Mouse (Mus musculus) cortical plate, adult 2 months (tissue): ENCODE measurements around the gene Dmbx1. TPM values are rescaled to one million over a fixed set of nuclear protein-coding genes. Genes with fewer than 3 reads are reported as not detected.

Experiments used
- H3K27ac ChIP-seq: fragments of 200-500 bp; 2 replicates; pipeline ENCODE4 v1.5.1; 2012; ENCODE audit warnings: low read length, control low read depth, inconsistent platforms; ENCODE audit not compliant: insufficient read depth
- H3K4me1 ChIP-seq: fragments of 200-500 bp; 2 replicates; pipeline ENCODE4 v1.6.1; 2011; ENCODE audit warnings: low read length; ENCODE audit not compliant: control insufficient read depth, insufficient read depth
- H3K4me3 ChIP-seq: fragments of 200-500 bp; 2 replicates; pipeline ENCODE4 v1.5.1; 2011; ENCODE audit warnings: mild to moderate bottlenecking, low read length, control low read depth; ENCODE audit not compliant: insufficient read depth
- CTCF ChIP-seq: fragments of 200-500 bp; IDR thresholded peaks from 2 replicates; pipeline ENCODE4 v1.5.1; 2011; ENCODE audit warnings: mild to moderate bottlenecking, control low read depth, low read length; ENCODE audit not compliant: insufficient read depth; ENCODE audit errors: extremely low read depth
- POLR2A ChIP-seq: fragments of 200-500 bp; IDR thresholded peaks from 2 replicates; pipeline ENCODE4 v1.6.1; 2011; ENCODE audit warnings: mild to moderate bottlenecking, low read length, control low read depth; ENCODE audit not compliant: insufficient read depth; ENCODE audit errors: extremely low read depth
- polyA plus RNA-seq: library from polyadenylated mRNA; depleted of rRNA; stranded (reverse); fragments of >200 nt; gene quantifications from 2 replicates; pipeline ENCODE4 v1.2.3, GENCODE M21; 2012

Dmbx1 gene
- polyA plus RNA-seq, 1 experiment: 0.04 TPM

DNA sequence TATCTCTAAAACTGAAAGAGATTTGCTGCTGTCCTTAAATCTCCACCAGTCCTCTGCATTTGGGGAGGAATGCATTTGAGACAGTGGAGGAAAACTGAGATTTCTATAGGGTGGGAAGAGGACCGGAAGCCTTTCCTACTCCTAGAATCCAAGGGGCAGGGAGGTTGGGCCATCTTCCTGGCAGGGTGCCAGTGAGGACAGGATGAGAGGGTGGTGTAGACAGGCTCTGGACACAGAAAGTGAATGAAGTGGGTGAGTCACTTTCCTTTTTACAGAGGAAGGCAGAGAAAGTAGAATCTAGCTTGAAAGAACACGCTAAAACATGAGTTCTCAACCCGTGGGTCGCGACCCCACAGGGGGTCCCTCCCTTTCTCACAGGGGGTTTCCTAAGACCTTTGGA lies 24.7 kb upstream of the Dmbx1 start:
- H3K4me1 ChIP-seq: no peaks in the 10 kb centered on the region
- no peak overlapping the region for H3K4me3 ChIP-seq
- no peak for TF ChIP-seq CTCF
- TF ChIP-seq POLR2A: no peak
- H3K27ac ChIP-seq: no peak overlapping the region

DNA sequence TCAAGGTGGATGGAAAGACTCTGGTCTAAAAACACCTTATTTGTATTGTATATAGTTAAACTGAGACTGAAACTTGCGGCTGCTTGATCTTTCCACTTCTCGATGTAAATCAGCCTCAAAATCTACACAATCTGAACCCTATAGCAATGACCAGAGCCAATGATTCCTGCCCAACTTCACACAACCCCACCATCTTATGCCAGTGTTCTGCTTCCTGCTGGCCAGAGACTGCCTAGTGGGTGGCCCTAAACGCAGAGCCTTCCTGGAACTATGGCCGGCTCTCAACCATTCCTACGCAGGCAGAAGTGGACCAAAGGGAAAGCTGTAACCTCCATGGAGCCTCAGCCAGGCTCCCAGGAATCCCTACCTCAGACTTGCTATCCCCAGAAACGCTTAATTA lies 24.0 kb upstream of the Dmbx1 start:
- no peak overlapping the region for H3K4me3 ChIP-seq
- TF ChIP-seq POLR2A: no peak
- TF ChIP-seq CTCF: no peak
- no peaks in the 10 kb centered on the region for H3K4me1 ChIP-seq
- no peak overlapping the region for H3K27ac ChIP-seq

DNA sequence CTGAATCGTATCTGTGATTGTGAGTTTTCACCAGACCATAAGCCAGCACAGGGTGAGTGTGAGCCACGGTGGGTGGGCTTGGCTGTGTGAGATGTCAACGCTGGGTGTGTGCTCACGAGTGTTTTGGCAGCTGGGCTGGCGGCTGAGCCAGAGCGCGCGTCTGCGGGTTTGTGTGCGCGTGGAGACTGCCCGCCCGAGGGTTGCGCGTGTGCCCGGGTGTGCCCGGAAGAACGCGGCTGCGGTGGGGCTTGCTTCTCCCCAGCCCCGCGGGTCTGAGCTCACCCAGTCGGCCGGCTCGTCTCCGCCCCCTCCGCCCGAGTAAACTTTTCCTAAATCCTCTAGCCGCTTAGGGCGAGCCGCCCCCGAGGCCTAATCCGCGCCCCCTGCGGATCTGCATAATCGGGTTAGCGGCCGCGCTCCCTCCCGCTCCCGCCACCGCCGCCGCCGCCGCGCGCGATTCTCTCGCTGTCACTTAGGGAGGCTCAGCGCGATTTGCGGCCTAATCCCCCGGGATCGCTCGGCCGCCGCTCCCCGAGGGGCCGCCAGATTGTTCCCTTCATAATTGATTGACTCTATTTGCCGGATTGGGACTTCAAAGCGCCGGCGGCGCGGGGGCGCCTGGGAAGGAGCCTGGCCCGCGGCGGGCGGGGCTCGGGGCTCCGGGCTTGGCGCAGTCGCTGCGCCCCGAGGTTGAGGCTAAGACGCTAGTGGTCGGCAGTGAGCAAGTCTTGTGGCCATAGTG lies 23.1 kb upstream of the Dmbx1 start:
- TF ChIP-seq CTCF (no peak), POLR2A (no peak)
- no peak overlapping the region for H3K27ac ChIP-seq
- peak overlapping the region; percentile 40 for H3K4me3 ChIP-seq
- H3K4me1 ChIP-seq: no peaks in the 10 kb centered on the region

DNA sequence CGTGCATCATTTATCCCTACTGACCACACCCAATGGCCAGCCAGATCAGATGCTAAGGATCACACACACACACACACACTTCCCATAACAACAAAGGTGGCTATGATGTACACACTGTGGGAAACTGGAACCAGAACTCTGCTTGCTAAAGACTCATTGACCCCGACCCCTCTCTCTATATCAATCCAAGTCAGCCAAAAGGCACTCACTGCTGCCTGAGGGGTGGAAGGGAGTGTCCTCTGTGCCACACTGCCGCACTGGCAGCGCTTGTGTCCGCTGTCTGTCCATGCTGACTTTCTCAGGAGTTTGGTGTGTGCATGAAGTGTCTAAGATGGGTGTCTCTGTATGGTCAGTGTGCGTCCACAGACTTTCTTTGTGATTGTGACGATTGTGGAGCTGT lies 22.3 kb upstream of the Dmbx1 start:
- Histone ChIP-seq H3K4me1 (no peaks in the 10 kb centered on the region), H3K4me3 (no peak overlapping the region; the same call in 1 of the 2 replicates), H3K27ac (no peak overlapping the region)
- no peak for TF ChIP-seq POLR2A
- TF ChIP-seq CTCF: no peak

DNA sequence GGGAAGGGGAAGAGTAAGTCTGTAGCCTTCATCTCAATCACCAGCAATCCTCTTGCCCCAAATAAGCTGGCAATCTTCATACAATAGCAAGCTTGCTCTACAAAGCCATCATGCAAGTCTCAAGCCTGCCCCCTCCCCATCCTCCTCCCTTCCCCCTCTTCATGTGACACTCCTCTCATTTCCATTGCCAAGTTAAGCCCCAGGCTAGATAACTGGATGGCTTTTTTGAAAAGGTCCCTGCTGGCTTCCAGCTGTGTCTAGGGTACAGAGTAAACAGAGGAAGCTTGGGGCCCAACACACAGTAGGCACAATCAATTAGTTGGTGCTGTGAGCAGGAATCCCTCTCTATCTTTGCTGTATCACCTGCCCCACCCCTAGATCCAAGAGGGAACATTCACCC lies 19.8 kb upstream of the Dmbx1 start:
- TF ChIP-seq POLR2A: no peak
- TF ChIP-seq CTCF: no peak
- Histone ChIP-seq H3K4me3 (no peak overlapping the region), H3K4me1 (no peaks in the 10 kb centered on the region), H3K27ac (no peak overlapping the region)

DNA sequence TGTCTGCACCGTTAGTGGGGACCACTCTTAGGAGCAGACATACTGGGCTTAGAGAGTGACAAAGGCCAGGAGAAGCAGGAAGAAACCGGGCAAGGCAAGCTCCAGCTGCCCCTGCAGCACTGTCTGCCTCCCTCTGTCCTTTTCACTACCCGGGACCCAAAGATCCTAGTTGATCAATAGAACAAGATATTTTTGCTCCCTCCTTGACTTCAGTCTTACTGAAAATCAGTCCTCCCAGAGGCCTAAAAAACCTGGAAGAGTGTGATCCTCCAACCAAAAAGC lies 15.7 kb upstream of the Dmbx1 start:
- Histone ChIP-seq H3K4me1 (no peaks in the 10 kb centered on the region), H3K27ac (no peak overlapping the region), H3K4me3 (no peak overlapping the region)
- TF ChIP-seq POLR2A: no peak
- TF ChIP-seq CTCF: no peak

DNA sequence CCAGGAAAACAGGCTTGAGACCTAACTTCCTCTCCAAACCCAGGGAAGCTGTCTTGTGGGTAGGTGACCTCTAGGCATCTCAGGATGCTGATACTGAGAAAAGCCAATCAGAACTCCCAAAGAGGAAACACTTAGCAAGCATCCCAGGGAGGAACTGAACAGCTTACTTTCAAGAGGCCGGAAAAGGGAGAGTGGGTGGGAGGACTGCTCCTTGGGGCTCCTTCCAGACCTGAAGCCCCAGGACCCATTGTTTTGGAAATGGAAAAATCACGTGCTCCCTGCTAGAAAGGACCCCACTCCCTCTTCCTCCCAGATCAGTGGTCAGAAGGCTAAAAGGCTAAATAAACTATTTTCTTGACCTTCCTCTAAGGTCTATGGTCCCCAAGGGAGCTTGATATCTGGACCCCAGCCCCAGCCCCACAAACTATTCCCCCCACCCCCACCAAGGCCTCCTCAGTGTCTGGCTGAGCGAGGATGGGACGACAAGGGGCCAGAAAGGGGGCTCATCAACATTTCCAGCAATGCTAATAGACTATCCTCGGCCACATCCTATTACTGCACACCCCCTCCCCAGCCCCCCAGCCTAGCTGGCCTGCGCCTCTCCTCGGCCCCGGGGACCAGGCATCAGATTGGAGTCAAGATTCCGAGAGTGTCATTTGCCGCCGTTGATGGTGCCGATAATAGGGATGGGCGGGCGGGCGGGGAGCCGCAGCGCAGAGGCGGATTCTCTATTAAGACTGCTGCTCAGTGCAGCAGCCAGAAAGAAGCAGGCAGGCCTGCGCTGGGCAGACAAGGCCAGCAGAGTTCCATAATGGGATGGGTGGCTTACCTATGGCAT lies 15.1 kb upstream of the Dmbx1 start:
- TF ChIP-seq CTCF (no peak), POLR2A (no peak)
- H3K27ac ChIP-seq: no peak overlapping the region
- no peaks in the 10 kb centered on the region for H3K4me1 ChIP-seq
- no peak overlapping the region for H3K4me3 ChIP-seq

DNA sequence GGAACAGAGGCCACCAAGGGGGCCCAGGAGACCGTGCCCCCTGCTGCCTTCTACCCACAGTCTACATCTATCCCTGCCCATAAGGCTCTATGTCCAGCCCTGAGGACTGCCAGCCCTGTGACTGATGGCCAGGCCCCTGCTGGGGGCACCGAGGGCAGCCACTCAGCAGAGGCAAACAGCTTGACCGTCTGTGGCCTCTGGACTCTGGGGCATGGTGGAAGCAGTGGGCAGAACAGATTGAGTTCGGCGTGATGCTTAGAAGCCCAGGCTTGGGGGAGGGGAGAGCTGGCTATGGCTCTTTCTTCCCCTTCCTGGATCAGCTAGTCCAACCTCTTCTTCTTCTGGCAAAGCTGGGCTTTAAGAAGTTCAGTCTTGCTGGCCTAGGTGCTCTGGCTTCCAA lies 13.8 kb upstream of the Dmbx1 start:
- TF ChIP-seq POLR2A (no peak), CTCF (no peak)
- Histone ChIP-seq H3K4me1 (no peaks in the 10 kb centered on the region), H3K4me3 (no peak overlapping the region), H3K27ac (no peak overlapping the region)

DNA sequence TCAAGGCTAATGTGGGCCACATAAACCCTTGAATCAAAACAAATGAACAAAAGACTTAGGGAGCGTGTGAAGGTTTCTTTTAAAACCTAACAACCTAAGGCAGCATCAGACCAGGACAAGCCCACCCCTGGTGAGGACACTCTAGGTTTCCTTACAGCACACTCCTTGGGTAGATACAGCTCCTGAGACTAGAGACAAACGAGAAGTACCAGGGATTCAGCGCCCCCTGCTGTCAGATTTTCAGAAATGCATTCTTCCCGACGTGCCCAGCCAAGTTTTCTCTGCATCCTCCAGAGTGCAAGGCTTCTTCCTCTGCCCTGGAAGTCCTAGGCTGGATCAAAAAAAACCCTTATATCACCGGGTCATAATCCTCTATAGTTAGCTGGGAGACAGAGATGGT lies 13.0 kb upstream of the Dmbx1 start:
- TF ChIP-seq POLR2A: no peak
- TF ChIP-seq CTCF: peak; percentile 74
- no peaks in the 10 kb centered on the region for H3K4me1 ChIP-seq
- no peak overlapping the region for H3K4me3 ChIP-seq
- no peak overlapping the region for H3K27ac ChIP-seq

DNA sequence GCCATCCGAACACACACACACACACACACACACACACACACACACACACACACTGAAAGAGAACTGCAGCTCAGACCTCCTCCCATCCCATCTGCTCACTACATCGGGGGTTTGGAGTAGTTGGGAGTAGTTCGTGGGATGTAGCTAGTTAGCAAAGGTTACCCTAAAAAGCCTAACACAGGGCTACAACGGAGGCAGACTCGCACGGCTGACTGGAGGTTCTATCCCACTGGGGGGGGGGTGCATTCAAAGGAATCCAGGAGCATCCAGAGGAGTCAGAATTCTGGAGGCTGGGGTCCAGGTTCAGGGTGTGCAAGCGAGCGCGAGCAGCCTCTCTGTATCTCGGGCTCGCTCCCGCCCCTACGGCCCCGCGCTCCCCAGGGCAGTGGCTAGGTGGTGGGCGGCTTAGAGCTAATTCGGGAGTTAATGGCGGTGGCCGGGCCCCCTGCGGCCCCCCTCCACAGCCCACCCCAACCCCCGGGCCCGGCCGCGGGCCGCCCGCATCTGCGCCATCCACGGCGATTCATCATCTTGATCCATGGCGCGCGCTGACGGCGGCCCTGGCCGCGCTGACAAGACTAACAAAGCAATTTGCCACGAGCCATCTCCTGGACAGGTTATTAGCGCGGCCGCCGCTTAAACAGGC lies 4.1 kb upstream of the Dmbx1 start:
- no peak overlapping the region for H3K27ac ChIP-seq
- TF ChIP-seq CTCF (no peak), POLR2A (no peak)
- H3K4me3 ChIP-seq: no peak overlapping the region

More for the DNA sequence above, 4.1 kb upstream of the Dmbx1 start:
- H3K4me1 ChIP-seq: no peaks in the 10 kb centered on the region
